Mouse (Mus musculus) Patski (cell line): ENCODE data around the gene Itga10. TPM values are rescaled to one million over a fixed set of nuclear protein-coding genes. Genes with fewer than 3 reads are reported as not detected.
A peak's percentile ranks its signal among the peaks of the same experiment; 100 is the strongest.

Experiments
- ATAC-seq: fragments of 100-300 bp; one replicate; pipeline ENCODE4 v1.8.0; 2021
- CTCF ChIA-PET: fragments of 350-600 bp; sonication (Branson Sonifier 250); formaldehyde crosslinking; loops from one replicate; lab custom pipeline; 2022; ENCODE audit warnings: inconsistent platforms; lab: Charles Lee
- POLR2A ChIA-PET: fragments of 350-600 bp; sonication (Branson Sonifier 250); formaldehyde crosslinking; loops from one replicate; lab custom pipeline; 2022; ENCODE audit warnings: antibody characterized with exemption, inconsistent platforms; lab: Charles Lee
- DNase-seq: peaks from one replicate; pipeline ENCODE4 v3.0.0-alpha.2; 2011; ENCODE audit warnings: low read depth, low spot score
- H3K27me3 ChIP-seq: fragments of 371-371 bp; one replicate; pipeline ENCODE4 v1.5.1; 2021
- CTCF ChIP-seq: fragments of 100-300 bp; IDR thresholded peaks from one replicate; pipeline ENCODE4 v1.5.1; 2021
- in situ Hi-C: fragments of 300-500 bp; cut with MboI; formaldehyde crosslinking; loops from 3 replicates; pipeline ENCODE4 v1.11.1; 2018; ENCODE audit warnings: low pct_unique_long_range_greater_than_20kb, mixed read lengths
- polyA plus RNA-seq: library from polyadenylated mRNA; unstranded; gene quantifications from one replicate; pipeline ENCODE4 v1.2.3, GENCODE M21; 2021

The Itga10 gene
- polyA plus RNA-seq, 1 experiment from 2014 or later, result 2.2 TPM

- DNase-seq (no peak), ATAC-seq (no peak)
- no peaks in the 10 kb centered on the region for H3K27me3 ChIP-seq
- CTCF ChIA-PET, result interaction anchor here (0.8 to 2.1 kb wide), 4 partner anchors 11 to 147 kb away, joined by 3 to 7 read pairs (median 4); no protein-coding TSS in a partner anchor
- no peak for TF ChIP-seq CTCF
- in situ Hi-C loops, result no loop called here
- POLR2A ChIA-PET, result interaction anchor here (0.8 to 1.0 kb wide), 3 partner anchors 8 to 19 kb away, joined by 3 read pairs; partner anchors contain the start of gene Ankrd35
Observed at GRCm38 (mm10) chr3:96688854-96689253, 43.5 kb downstream of the Itga10 start.

- no peak for TF ChIP-seq CTCF
- ChIA-PET POLR2A (no interaction called here), CTCF (no interaction called here)
- no peaks in the 10 kb centered on the region for H3K27me3 ChIP-seq
- DNase-seq (no peak), ATAC-seq (no peak)
- in situ Hi-C loops, result no loop called here
Observed at GRCm38 (mm10) chr3:96690298-96690697, 44.9 kb downstream of the Itga10 start.

- no peak for DNase-seq
- no peak for ATAC-seq
- ChIA-PET CTCF (interaction anchor here (1.2 to 1.7 kb wide), 2 partner anchors 9 to 11 kb away, joined by 3 to 5 read pairs; no protein-coding TSS in a partner anchor), POLR2A (no interaction called here)
- in situ Hi-C loops, result no loop called here
- H3K27me3 ChIP-seq, result no peaks in the 10 kb centered on the region
- no peak for TF ChIP-seq CTCF
Observed at GRCm38 (mm10) chr3:96692506-96692905, 47.1 kb downstream of the Itga10 start.

- H3K27me3 ChIP-seq, result no peaks in the 10 kb centered on the region
- ChIA-PET POLR2A (interaction anchor here (0.6 kb wide), 2 partner anchors 15 to 196 kb away, joined by 3 read pairs; no protein-coding TSS in a partner anchor), CTCF (interaction anchor here (1.7 to 2.4 kb wide), 2 partner anchors 10 to 26 kb away, joined by 5 to 13 read pairs; no protein-coding TSS in a partner anchor)
- in situ Hi-C loops, result no loop called here
- no peak for DNase-seq
- TF ChIP-seq CTCF, result no peak
- no peak for ATAC-seq
Observed at GRCm38 (mm10) chr3:96693579-96693978, 48.2 kb downstream of the Itga10 start.

- CTCF ChIA-PET, result interaction anchor here (0.9 to 2.6 kb wide), 6 partner anchors 12 to 136 kb away, joined by 3 to 13 read pairs (median 6); partner anchors contain the start of genes Itga10 and Nudt17
Observed at GRCm38 (mm10) chr3:96696198-96696765, 50.9 kb downstream of the Itga10 start, which contains the start of gene Pias3. Pias3 (plus strand) TSS chr3:96696384.

GRCm38 (mm10) chr3:96696766-96697732 lies 51.7 kb downstream of the Itga10 start:
- ChIA-PET CTCF (interaction anchor here (0.9 to 2.9 kb wide), 8 partner anchors 11 to 137 kb away, joined by 3 to 15 read pairs (median 6); partner anchors contain the start of genes Itga10 and Nudt17), POLR2A (interaction anchor here (0.5 to 2.1 kb wide), 9 partner anchors 9 to 34 kb away, joined by 3 to 11 read pairs (median 4); partner anchors contain the start of gene Nudt17)
- TF ChIP-seq CTCF, result no peak
- no peaks in the 10 kb centered on the region for H3K27me3 ChIP-seq
- peak; percentile 86 for ATAC-seq
- peak; percentile 60 for DNase-seq
- in situ Hi-C loops, result no loop called here

More at GRCm38 (mm10) chr3:96696198-96696765, 50.9 kb downstream of the Itga10 start, which contains the start of gene Pias3:
- in situ Hi-C loops, result no loop called here
- peak; percentile 82 for ATAC-seq
- DNase-seq, result no peak
- POLR2A ChIA-PET, result interaction anchor here (0.5 to 2.1 kb wide), 9 partner anchors 10 to 145 kb away, joined by 3 to 11 read pairs (median 4); partner anchors contain the start of gene Nudt17
- TF ChIP-seq CTCF, result no peak
- H3K27me3 ChIP-seq, result no peaks in the 10 kb centered on the region

- ChIA-PET CTCF (interaction anchor here (0.9 to 2.9 kb wide), 9 partner anchors 9 to 153 kb away, joined by 3 to 15 read pairs (median 5); partner anchors contain the start of gene Nudt17), POLR2A (interaction anchor here (0.5 kb wide), 1 partner anchor 433 kb away, joined by 3 read pairs; no protein-coding TSS in a partner anchor)
- H3K27me3 ChIP-seq, result no peaks in the 10 kb centered on the region
- no peak for ATAC-seq
- TF ChIP-seq CTCF, result no peak
- in situ Hi-C loops, result no loop called here
- DNase-seq, result no peak
Observed at GRCm38 (mm10) chr3:96698993-96699690, 53.8 kb downstream of the Itga10 start.

- ChIA-PET POLR2A (interaction anchor here (1.0 kb wide), 1 partner anchor 33 kb away, joined by 5 read pairs; no protein-coding TSS in a partner anchor), CTCF (interaction anchor here (0.9 to 2.9 kb wide), 5 partner anchors 8 to 53 kb away, joined by 4 to 15 read pairs (median 9); partner anchors contain the start of gene Nudt17)
- no peak for DNase-seq
- TF ChIP-seq CTCF, result no peak
- H3K27me3 ChIP-seq, result no peaks in the 10 kb centered on the region
- in situ Hi-C loops, result no loop called here
- no peak for ATAC-seq
Observed at GRCm38 (mm10) chr3:96700376-96700775, 55.0 kb downstream of the Itga10 start.

- in situ Hi-C loops, result no loop called here
Observed at GRCm38 (mm10) chr3:96701003-96701402, 55.6 kb downstream of the Itga10 start.

More at GRCm38 (mm10) chr3:96701003-96701402, 55.6 kb downstream of the Itga10 start:
- CTCF ChIA-PET, result interaction anchor here (1.0 to 2.3 kb wide), 5 partner anchors 8 to 158 kb away, joined by 3 to 9 read pairs (median 4); partner anchors contain the start of gene Nudt17
- ATAC-seq (no peak), DNase-seq (no peak)
- no peak for TF ChIP-seq CTCF
- H3K27me3 ChIP-seq, result no peaks in the 10 kb centered on the region
- POLR2A ChIA-PET, result no interaction called here
